Mouse (Mus musculus) megakaryocyte, adult 5-6 weeks (primary cell): ENCODE data around the gene Slc26a5. TPM values are rescaled to one million over a fixed set of nuclear protein-coding genes. Genes with fewer than 3 reads are reported as not detected.

Experiments
- ATAC-seq: 2 replicates; pipeline ENCODE4 v1.8.0; 2016; ENCODE audit warnings: mild to moderate bottlenecking, inconsistent platforms; ENCODE audit not compliant: poor library complexity, severe bottlenecking
- total RNA-seq, 2 experiments: library from RNA; stranded (forward) in 1 of 2; stranded (reverse) in 1 of 2; fragments of 153-499, 151-499 nt in 1 of 2; fragments of 221-1000, 200-1000 nt in 1 of 2; gene quantifications; 2 replicates each; pipeline versions ENCODE4 v1.2.3 to v1.2.4; 2015 to 2017

The Slc26a5 gene
- total RNA-seq (2015) (not detected in 2 replicates), total RNA-seq (2017) (not detected in 2 replicates)

GRCm38 (mm10) chr5:21865346-21866107, at the start of gene Slc26a5:
Gene Slc26a5, minus strand, starts transcription at chr5:21865604.
- no peak for ATAC-seq

- ATAC-seq, result no peak
Measured at GRCm38 (mm10) chr5:21914776-21915175, 49.4 kb upstream of the Slc26a5 start.

DNA sequence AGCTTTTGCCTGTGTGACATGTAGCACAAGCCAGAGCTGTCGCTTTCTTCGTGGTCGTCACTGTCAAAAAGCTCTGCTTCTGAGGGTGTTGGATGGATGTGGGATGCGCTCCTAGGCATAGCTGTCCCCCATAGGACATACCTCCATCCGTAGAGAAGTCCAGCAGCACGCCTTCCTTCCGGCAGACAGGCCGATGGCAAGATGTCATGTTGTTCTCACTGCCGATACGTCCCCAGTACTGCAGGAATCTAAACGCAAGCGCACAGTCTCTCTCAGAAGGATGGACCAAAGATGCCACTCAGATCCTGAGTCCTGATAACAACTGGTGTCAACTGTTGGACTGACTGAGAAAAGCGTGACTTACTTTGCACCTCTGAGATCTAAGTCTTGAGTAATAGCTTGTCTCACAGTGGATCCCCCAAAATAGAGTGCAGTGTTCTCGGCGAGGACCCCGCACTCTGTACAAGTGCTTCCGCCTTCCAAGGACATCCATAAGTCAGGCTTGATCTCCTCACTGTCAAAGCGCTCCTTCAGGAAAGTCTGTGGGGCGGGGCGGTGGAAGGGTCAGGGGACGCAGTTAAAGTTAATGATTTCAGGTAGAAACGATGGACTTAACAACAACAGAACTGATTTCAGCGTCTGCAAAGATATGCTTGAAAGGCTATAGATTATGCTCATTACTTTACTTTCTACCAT, 47.6 kb upstream of the Slc26a5 start:
- no peak for ATAC-seq

DNA sequence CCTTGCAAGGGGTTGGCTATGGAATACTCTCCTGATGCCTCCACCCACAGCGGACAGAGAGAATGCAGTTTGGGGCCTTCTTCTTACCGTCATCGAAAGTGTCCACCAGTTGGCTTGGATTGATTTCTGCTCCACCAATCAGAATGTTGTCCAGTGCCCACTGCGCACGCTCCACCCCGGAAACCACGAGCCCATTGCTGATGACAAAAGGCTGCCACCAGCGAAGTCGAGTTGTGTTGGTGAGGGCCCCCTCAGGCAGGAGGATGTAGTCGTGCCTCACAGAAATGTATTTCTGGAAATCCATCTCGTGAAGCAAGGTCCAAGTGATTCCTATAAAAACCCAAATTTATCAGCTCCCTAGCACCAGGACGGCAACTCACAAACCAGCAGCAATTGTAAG, 45.3 kb upstream of the Slc26a5 start:
- no peak for ATAC-seq

- no peak for ATAC-seq
Measured at GRCm38 (mm10) chr5:21909713-21910112, 44.3 kb upstream of the Slc26a5 start.

GRCm38 (mm10) chr5:21901411-21901810, 36.0 kb upstream of the Slc26a5 start:
- ATAC-seq, result no peak

- ATAC-seq, result no peak
Measured at GRCm38 (mm10) chr5:21900891-21901290, 35.5 kb upstream of the Slc26a5 start.

DNA sequence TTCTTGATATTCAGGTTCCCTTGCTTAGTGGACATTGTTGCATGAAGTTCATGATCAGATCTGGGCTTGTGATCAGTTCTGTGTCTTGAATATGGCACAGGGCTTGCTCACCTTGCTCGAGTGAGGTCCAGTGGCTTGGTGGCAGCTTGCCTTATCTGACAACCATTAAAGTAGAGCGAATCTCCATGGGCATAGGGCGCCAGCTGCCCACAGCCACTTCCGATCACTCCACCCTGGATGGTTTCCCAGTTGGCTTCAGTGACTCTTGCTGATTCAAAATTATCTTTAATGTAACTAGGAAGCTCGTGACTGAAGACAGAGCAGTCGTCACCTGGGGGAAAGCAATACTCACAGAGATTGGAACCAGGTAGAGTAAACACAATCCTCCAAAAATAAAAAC, 33.5 kb upstream of the Slc26a5 start:
- ATAC-seq, result no peak

DNA sequence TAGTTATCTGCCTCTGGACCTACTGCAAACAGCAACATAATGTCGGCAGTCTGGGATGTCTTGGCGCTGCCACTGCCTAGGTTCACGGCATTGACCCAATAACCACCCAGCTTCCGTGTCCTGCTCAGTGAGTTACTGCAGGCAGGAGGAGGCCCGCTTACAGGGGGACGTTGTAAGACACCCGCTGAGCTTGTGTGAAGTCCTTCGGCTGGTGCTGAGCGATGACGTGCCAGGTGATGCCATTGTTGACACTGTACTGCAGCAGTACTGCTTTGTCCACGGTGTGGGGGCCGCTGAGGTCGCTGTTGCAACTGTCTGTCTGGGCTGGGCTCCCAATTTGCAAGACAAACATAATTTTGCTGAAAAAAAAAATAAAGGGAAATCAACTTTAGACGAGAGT, 31.2 kb upstream of the Slc26a5 start:
- no peak for ATAC-seq

GRCm38 (mm10) chr5:21894168-21894567, 28.8 kb upstream of the Slc26a5 start:
- no peak for ATAC-seq

DNA sequence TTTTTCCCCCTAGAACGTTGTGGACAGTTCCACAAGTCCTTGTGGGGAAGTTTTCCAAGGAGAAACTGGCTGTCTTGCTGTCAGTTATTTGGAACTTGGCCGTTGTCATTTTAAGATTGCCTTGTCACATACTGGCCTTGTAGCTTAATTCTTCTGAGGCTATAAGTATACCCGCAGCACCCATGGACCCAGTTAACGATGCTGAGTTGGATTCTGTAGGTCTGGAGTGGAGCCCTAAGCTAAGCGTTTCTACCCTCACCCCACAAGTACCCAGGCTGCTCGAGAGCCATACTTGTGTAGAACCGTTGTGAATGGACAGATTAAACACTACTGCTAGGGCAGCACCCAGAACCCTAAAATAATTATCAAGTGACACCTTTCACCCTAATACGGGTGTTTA, 1.3 kb upstream of the Slc26a5 start:
- no peak for ATAC-seq

DNA sequence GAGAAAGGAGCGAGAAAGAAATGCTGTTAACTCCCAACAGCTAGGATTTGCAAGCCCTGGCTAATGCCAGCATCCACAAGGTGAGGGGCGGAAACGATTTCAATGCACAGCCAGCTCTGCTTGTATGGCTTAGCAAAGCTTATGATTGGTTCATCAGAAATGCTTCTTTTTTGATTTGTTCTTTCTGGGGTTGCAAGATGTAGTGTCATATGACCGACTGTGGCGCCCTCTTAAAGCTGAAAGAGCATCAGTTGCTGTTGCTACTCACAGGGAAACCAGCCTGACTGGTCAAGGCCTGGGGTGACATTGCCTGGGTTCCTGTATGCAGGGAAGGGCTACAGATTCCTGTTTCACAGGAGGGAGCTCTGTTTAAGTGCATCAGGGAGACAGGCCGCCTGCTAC, 908 bp upstream of the Slc26a5 start:
- ATAC-seq, result no peak

DNA sequence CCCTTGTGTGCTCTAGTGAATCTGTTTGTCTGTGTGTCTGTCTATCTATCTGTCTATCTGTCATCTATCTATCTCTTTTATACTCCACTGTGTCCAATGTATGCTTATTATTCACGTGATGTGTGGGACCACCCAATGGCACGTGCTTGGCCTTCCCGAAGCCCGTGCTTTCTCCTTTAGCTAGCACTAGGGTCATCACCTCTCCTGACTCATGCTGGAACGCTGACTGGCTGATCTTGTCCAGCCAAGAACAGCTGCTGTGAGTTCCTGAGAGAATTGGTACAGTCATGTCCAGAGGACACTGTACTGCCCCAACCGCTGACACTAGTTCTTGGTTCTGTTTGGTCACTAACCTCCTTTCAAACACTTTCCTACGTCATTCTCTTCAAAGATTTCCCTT, 6.8 kb downstream of the Slc26a5 start:
- ATAC-seq, result no peak

- no peak for ATAC-seq
Measured at GRCm38 (mm10) chr5:21851679-21852340, 13.6 kb downstream of the Slc26a5 start.

DNA sequence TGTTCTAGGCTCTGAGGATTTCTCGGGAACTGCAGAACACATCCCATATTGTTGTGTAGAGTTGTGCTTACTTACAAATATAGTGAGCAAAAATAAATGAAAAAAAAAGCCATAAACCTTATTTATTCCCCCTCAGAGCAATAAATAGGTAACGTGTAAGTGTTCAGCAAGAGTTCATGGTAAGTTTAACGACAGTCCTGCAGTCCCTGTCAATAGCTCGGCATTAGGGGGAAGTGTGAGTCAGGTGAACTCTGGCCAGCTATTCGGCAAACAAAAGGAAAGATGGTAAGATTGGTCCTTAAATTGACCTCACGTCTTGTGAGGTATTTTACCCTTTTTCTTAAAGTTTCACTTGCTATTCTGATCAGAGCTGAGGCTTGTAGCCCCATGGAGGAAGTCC, 18.0 kb downstream of the Slc26a5 start:
- ATAC-seq, result no peak

DNA sequence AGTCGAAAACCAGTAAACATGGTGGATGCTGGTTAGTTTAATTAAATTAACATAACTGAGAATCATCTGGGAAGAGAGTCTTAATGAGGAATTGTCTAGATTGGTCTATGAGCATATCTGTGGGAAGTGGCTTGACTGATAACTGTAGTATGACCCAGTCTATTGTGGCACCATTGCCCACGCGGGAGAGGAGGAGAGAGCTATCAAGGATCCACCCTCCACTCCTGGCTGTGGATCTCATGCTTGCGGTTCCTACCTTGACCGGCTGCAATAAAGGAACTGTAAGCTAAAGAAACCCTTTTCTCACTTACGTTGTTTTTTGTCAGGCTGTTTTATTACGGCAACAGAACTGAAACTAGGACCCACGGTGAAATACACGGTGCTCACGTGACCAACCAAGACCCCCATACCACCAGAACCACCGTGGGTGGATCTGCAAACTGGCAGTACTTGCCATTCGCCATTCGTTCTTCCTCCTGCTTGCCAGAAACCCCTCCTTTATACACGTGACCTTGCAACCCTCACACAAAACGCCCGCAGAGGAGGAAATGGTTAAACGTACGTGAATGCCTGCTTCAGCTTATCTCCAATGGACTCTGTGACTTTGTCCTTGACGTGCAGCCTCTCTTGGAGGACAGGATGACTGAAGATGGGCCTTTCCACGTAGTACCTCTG, 18.7 kb downstream of the Slc26a5 start:
- no peak for ATAC-seq

GRCm38 (mm10) chr5:21844676-21845075, 20.7 kb downstream of the Slc26a5 start:
- ATAC-seq, result no peak

DNA sequence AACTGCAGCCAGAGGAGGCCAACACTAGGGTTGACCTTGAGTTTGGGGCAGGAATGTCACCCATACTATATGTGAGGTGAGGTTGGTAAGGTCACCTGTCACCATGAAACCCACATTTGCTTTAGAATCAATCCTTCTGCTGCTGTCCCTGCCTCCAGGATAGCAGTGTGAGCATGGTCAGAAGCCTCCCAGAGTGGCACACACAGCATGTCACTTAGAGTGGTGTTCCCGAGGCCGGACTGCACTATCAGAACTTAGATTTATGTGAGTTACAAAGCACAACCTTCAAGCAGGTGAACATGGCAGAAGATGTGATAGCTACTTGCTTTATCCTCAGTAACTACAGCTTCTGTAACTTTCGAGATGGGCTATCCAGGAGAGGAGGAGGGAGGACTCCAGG, 33.6 kb downstream of the Slc26a5 start:
- ATAC-seq, result no peak

DNA sequence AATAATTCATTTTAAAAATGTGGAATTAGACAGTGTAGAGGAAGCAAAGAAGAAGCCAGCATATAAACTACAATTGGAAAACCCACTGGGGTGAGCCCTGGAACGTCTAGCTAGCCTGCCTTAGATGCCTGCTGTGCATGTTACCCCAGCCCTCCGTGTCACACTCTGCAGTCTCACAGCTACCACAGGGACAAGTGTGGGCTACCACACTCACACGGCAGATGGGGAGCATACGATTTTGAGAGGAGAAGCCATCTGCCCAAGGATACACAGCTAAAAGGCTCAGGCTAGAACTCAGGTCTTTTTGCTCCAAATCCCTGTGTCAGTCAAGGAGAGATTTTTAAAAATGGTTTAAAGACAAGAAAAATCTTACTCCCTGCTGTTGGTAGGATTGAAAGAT, 36.5 kb downstream of the Slc26a5 start:
- no peak for ATAC-seq

GRCm38 (mm10) chr5:21827643-21828042, 37.8 kb downstream of the Slc26a5 start:
- no peak for ATAC-seq

- ATAC-seq, result no peak
Measured at GRCm38 (mm10) chr5:21826370-21826769, 39.0 kb downstream of the Slc26a5 start.
